Mouse (Mus musculus): ENCODE measurements around the gene Lrrc75a. TPM values are rescaled to one million over a fixed set of nuclear protein-coding genes. Genes with fewer than 3 reads are reported as not detected.

Gene Lrrc75a
- polyA plus RNA-seq, 1 experiment from 2014 or later: 10.0 TPM

GRCm38 (mm10) chr11:62602619-62603311, 45.6 kb downstream of the Lrrc75a start:
- peak; percentile 93 for ATAC-seq (ENCODE audit: insufficient read depth, low FRiP score, low read depth)
- Histone ChIP-seq H3K4me2 (peak overlapping the region; percentile 55), H3K4me1 (peaks cover 14% of the 10 kb centered on the region; the same call in 1 of the 2 replicates), H3K9me3 (no peaks in the 10 kb centered on the region), H3K27ac (peak overlapping the region; percentile 94), H3K36me3 (peaks cover 21% of the 10 kb centered on the region), H3K9ac (peak overlapping the region; percentile 97), H3K27me3 (replicated peaks) (no peaks in the 10 kb centered on the region), H3K4me3 (replicated peaks) (peak overlapping the region; percentile 83)
- under 1% methylated on average over 58 of the region's 58 CpGs for WGBS

GRCm38 (mm10) chr11:62601732-62602618, 46.3 kb downstream of the Lrrc75a start:
- Histone ChIP-seq H3K9ac (peak overlapping the region; percentile 35; the same call in 1 of the 2 replicates), H3K36me3 (peaks cover 21% of the 10 kb centered on the region), H3K27ac (peak overlapping the region; percentile 84), H3K9me3 (no peaks in the 10 kb centered on the region), H3K4me2 (peak overlapping the region; percentile 49), H3K4me3 (replicated peaks) (peak overlapping the region; percentile 83), H3K4me1 (peaks cover 14% of the 10 kb centered on the region; the same call in 1 of the 2 replicates), H3K27me3 (replicated peaks) (no peaks in the 10 kb centered on the region)
- 11% methylated on average over 17 of the region's 17 CpGs for WGBS
- ATAC-seq (ENCODE audit: insufficient read depth, low FRiP score, low read depth): no peak

GRCm38 (mm10) chr11:62598571-62598970, 49.8 kb downstream of the Lrrc75a start:
- H3K4me1 ChIP-seq: 0 out of 2 replicates have a peak, but pooled peaks cover 6% of the 10 kb centered on the region
- no peaks in the 10 kb centered on the region for H3K36me3 ChIP-seq
- H3K9ac ChIP-seq: no peak overlapping the region
- H3K4me3 ChIP-seq (replicated peaks): no peak overlapping the region
- 63% methylated on average over 4 of the region's 4 CpGs for WGBS
- no peak overlapping the region for H3K4me2 ChIP-seq
- no peak overlapping the region for H3K27ac ChIP-seq
- H3K27me3 ChIP-seq (replicated peaks): no peaks in the 10 kb centered on the region
- H3K9me3 ChIP-seq: no peaks in the 10 kb centered on the region
- ATAC-seq (ENCODE audit: insufficient read depth, low FRiP score, low read depth): no peak

GRCm38 (mm10) chr11:62591904-62592575, 56.3 kb downstream of the Lrrc75a start:
- Histone ChIP-seq H3K27me3 (replicated peaks) (no peaks in the 10 kb centered on the region), H3K36me3 (no peaks in the 10 kb centered on the region), H3K27ac (no peak overlapping the region), H3K4me3 (replicated peaks) (no peak overlapping the region), H3K9me3 (no peaks in the 10 kb centered on the region), H3K4me1 (no peaks in the 10 kb centered on the region), H3K9ac (no peak overlapping the region), H3K4me2 (no peak overlapping the region)
- 54% methylated on average over 8 of the region's 8 CpGs for WGBS
- peak; percentile 38; the same call in 1 of the 2 replicates for ATAC-seq (ENCODE audit: insufficient read depth, low FRiP score, low read depth)

- no peak overlapping the region for H3K27ac ChIP-seq
- no peak overlapping the region for H3K4me3 ChIP-seq (replicated peaks)
- no peak overlapping the region for H3K4me2 ChIP-seq
- H3K36me3 ChIP-seq: no peaks in the 10 kb centered on the region
- no peak overlapping the region for H3K9ac ChIP-seq
- no peak for ATAC-seq (ENCODE audit: insufficient read depth, low FRiP score, low read depth)
- H3K9me3 ChIP-seq: no peaks in the 10 kb centered on the region
- no peaks in the 10 kb centered on the region for H3K4me1 ChIP-seq
- 82% methylated on average over 2 of the region's 2 CpGs for WGBS
- no peaks in the 10 kb centered on the region for H3K27me3 ChIP-seq (replicated peaks)
Measured at GRCm38 (mm10) chr11:62591026-62591425, 57.3 kb downstream of the Lrrc75a start.

- no peaks in the 10 kb centered on the region for H3K4me1 ChIP-seq
- ATAC-seq (ENCODE audit: insufficient read depth, low FRiP score, low read depth): no peak
- WGBS: 85% methylated on average over 10 of the region's 10 CpGs
Measured at GRCm38 (mm10) chr11:62589391-62589790, 58.9 kb downstream of the Lrrc75a start.

GRCm38 (mm10) chr11:62587034-62587433, 61.3 kb downstream of the Lrrc75a start:
- no peak overlapping the region for H3K27ac ChIP-seq
- no peak overlapping the region for H3K4me2 ChIP-seq
- H3K9me3 ChIP-seq: no peaks in the 10 kb centered on the region
- H3K4me1 ChIP-seq: no peaks in the 10 kb centered on the region
- H3K4me3 ChIP-seq (replicated peaks): no peak overlapping the region
- ATAC-seq (ENCODE audit: insufficient read depth, low FRiP score, low read depth): no peak
- H3K36me3 ChIP-seq: no peaks in the 10 kb centered on the region
- H3K9ac ChIP-seq: no peak overlapping the region
- H3K27me3 ChIP-seq (replicated peaks): no peaks in the 10 kb centered on the region
- WGBS: 77% methylated on average over 5 of the region's 5 CpGs

More at GRCm38 (mm10) chr11:62589391-62589790, 58.9 kb downstream of the Lrrc75a start:
- no peak overlapping the region for H3K4me2 ChIP-seq
- H3K9me3 ChIP-seq: no peaks in the 10 kb centered on the region
- no peak overlapping the region for H3K27ac ChIP-seq
- no peaks in the 10 kb centered on the region for H3K36me3 ChIP-seq
- H3K9ac ChIP-seq: no peak overlapping the region
- no peak overlapping the region for H3K4me3 ChIP-seq (replicated peaks)
- H3K27me3 ChIP-seq (replicated peaks): no peaks in the 10 kb centered on the region

GRCm38 (mm10) chr11:62584671-62585206, 63.6 kb downstream of the Lrrc75a start:
- WGBS: 64% methylated on average over 9 of the region's 9 CpGs
- H3K4me1 ChIP-seq: no peaks in the 10 kb centered on the region
- H3K27me3 ChIP-seq (replicated peaks): no peaks in the 10 kb centered on the region
- H3K27ac ChIP-seq: no peak overlapping the region
- no peak overlapping the region for H3K4me2 ChIP-seq
- H3K4me3 ChIP-seq (replicated peaks): no peak overlapping the region
- H3K9me3 ChIP-seq: no peaks in the 10 kb centered on the region
- ATAC-seq (ENCODE audit: insufficient read depth, low FRiP score, low read depth): no peak
- no peak overlapping the region for H3K9ac ChIP-seq
- H3K36me3 ChIP-seq: no peaks in the 10 kb centered on the region

GRCm38 (mm10) chr11:62583031-62583430, 65.3 kb downstream of the Lrrc75a start:
- H3K4me3 ChIP-seq (replicated peaks): no peak overlapping the region
- no peaks in the 10 kb centered on the region for H3K4me1 ChIP-seq
- no peaks in the 10 kb centered on the region for H3K27me3 ChIP-seq (replicated peaks)
- no peak for ATAC-seq (ENCODE audit: insufficient read depth, low FRiP score, low read depth)
- H3K36me3 ChIP-seq: no peaks in the 10 kb centered on the region
- no peaks in the 10 kb centered on the region for H3K9me3 ChIP-seq
- WGBS: 87% methylated on average over 6 of the region's 6 CpGs
- no peak overlapping the region for H3K4me2 ChIP-seq
- no peak overlapping the region for H3K27ac ChIP-seq
- H3K9ac ChIP-seq: no peak overlapping the region

- Histone ChIP-seq H3K36me3 (no peaks in the 10 kb centered on the region), H3K4me2 (peak overlapping the region; percentile 98), H3K27ac (peak overlapping the region; percentile 31; the same call in 1 of the 2 replicates), H3K4me1 (peaks cover 9% of the 10 kb centered on the region; the same call in 1 of the 2 replicates), H3K4me3 (replicated peaks) (peak overlapping the region; percentile 50), H3K9ac (peak overlapping the region; percentile 4; the same call in 1 of the 2 replicates), H3K27me3 (replicated peaks) (0 out of 2 replicates have a peak, but pooled peaks cover 7% of the 10 kb centered on the region), H3K9me3 (no peaks in the 10 kb centered on the region)
- 58% methylated on average over 16 of the region's 16 CpGs for WGBS
- no peak for ATAC-seq (ENCODE audit: insufficient read depth, low FRiP score, low read depth)
Measured at GRCm38 (mm10) chr11:62576530-62577152, 71.7 kb downstream of the Lrrc75a start.
